Comparison of ENCODE assay signal across 9 mouse cellular contexts in the genomic region with DNA sequence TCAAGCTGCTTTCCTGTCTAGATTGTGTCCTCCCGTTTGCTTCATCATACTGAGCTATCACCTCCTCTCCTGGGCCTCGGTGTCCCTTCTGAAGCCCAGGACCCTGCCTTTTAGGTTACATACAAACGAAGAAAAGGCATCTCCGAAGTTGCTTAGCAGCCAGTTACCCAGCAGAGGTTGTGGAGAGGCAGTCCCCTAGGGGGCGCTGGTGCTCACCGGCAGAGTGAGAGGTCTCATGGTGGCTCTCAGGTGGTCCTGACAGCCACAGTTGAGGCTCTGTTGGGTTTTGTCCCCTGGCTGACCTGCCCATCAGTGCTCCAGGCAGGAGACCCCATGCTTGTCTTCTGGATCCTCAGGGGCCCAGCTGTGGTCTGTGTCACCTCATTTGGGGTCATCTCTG.
A peak's percentile ranks its signal among the peaks of the same experiment; 100 is the strongest.
DNase-seq lines count a peak whose midpoint lies in the region; ATAC-seq and TF ChIP-seq lines count a peak whose summit lies in the region.
"Had no signal": no experiment of that assay in that cellular context is flagged by ENCODE, and none has a peak within 500 bp of the region (broad histone marks: within the 10 kb centered on the region; RNA-seq: fewer than 3 reads in every experiment).

No protein-coding gene starts in this region.

- H3K4me2 ChIP-seq in heart, embryonic 16.5 days (ENCODE audit: low read depth, low read length) = no peak overlapping the region; the same call in 1 of the 2 replicates
- H3K4me2 ChIP-seq in heart, embryonic 12.5 days = no peak overlapping the region
- no peak overlapping the region for H3K4me2 ChIP-seq in intestine, embryonic 15.5 days (replicated peaks)
- peak overlapping the region; percentile 51 for H3K4me2 ChIP-seq in limb, embryonic 13.5 days (replicated peaks)

- ATAC-seq in heart, embryonic 16.5 days (replicated peaks; ENCODE audit: extremely low read depth, insufficient read depth, low FRiP score) = no peak
- no peak for ATAC-seq in heart, embryonic 12.5 days (ENCODE audit: insufficient number of reproducible peaks, low FRiP score)
- peak; percentile 27; the same call in 1 of the 2 replicates for ATAC-seq in intestine, embryonic 15.5 days
- ATAC-seq in limb, embryonic 13.5 days (ENCODE audit: low FRiP score, low read depth) = peak; percentile 22; the same call in 1 of the 2 replicates

- TF ChIP-seq POLR2A in ES-Bruce4 (IDR thresholded peaks at IDR 0.05; ENCODE audit: insufficient read depth, low read length) = no peak

- 0 out of 2 replicates have a peak overlapping the region, but pooled peaks have one; percentile 14 for H3K27ac ChIP-seq in heart, embryonic 16.5 days (ENCODE audit: low read length)
- no peak overlapping the region for H3K27ac ChIP-seq in heart, embryonic 12.5 days (ENCODE audit: poor library complexity, severe bottlenecking)
- no peak overlapping the region for H3K27ac ChIP-seq in ES-Bruce4 (ENCODE audit: insufficient read depth, low read length)
- H3K27ac ChIP-seq in intestine, embryonic 15.5 days = no peak overlapping the region
- H3K27ac ChIP-seq in limb, embryonic 13.5 days = no peak overlapping the region

- H3K4me1 ChIP-seq in heart, embryonic 16.5 days (ENCODE audit: control insufficient read depth, insufficient read depth, low read length) = no peaks in the 10 kb centered on the region
- 0 out of 2 replicates have a peak, but pooled peaks cover 11% of the 10 kb centered on the region for H3K4me1 ChIP-seq in heart, embryonic 12.5 days (replicated peaks)
- H3K4me1 ChIP-seq in ES-Bruce4 (ENCODE audit: control insufficient read depth, insufficient read depth, low read length) = no peaks in the 10 kb centered on the region
- peaks cover 6% of the 10 kb centered on the region; the same call in 1 of the 2 replicates for H3K4me1 ChIP-seq in intestine, embryonic 15.5 days (replicated peaks)
- H3K4me1 ChIP-seq in limb, embryonic 13.5 days = peaks cover 33% of the 10 kb centered on the region
- H3K4me1 ChIP-seq: megakaryocyte, embryonic 14.5 days had no signal

- peaks cover 25% of the 10 kb centered on the region for H3K27me3 ChIP-seq in heart, embryonic 16.5 days (ENCODE audit: control insufficient read depth, insufficient read depth, low read length)
- peaks cover 80% of the 10 kb centered on the region for H3K27me3 ChIP-seq in heart, embryonic 12.5 days (replicated peaks)
- no peaks in the 10 kb centered on the region for H3K27me3 ChIP-seq in ES-Bruce4 (ENCODE audit: control insufficient read depth, insufficient read depth, low read length, poor library complexity, severe bottlenecking)
- peaks cover 6% of the 10 kb centered on the region; the same call in 1 of the 2 replicates for H3K27me3 ChIP-seq in intestine, embryonic 15.5 days (replicated peaks)
- H3K27me3 ChIP-seq in limb, embryonic 13.5 days = peaks cover 8% of the 10 kb centered on the region; the same call in 1 of the 2 replicates

- TF ChIP-seq CTCF in ES-Bruce4 (IDR thresholded peaks at IDR 0.05; ENCODE audit: low read depth, low read length) = peak; percentile 79

- WGBS in heart, embryonic 16.5 days = 9% methylated on average over 6 of the region's 6 CpGs
- WGBS in heart, embryonic 12.5 days = 10% methylated on average over 6 of the region's 6 CpGs
- 15% methylated on average over 6 of the region's 6 CpGs for WGBS in intestine, embryonic 15.5 days
- WGBS in limb, embryonic 13.5 days = 7% methylated on average over 6 of the region's 6 CpGs

- DNase-seq in c-Kit-positive CD71-positive TER-119-positive erythroid progenitor cells, embryonic 14.5 days (ENCODE audit: low spot score) = peak; percentile 20
- peak; percentile 76 for DNase-seq in right cerebral cortex, postnatal 14 days
- DNase-seq in yolk sac, embryonic 10.5 days (ENCODE audit: low spot score) = no peak

- H3K9me3 ChIP-seq in heart, embryonic 16.5 days (replicated peaks; ENCODE audit: control insufficient read depth, low read length) = no peaks in the 10 kb centered on the region
- H3K9me3 ChIP-seq in heart, embryonic 12.5 days (replicated peaks) = no peaks in the 10 kb centered on the region
- H3K9me3 ChIP-seq in ES-Bruce4 (replicated peaks; ENCODE audit: control insufficient read depth, insufficient read depth, low read length, poor library complexity, severe bottlenecking) = no peaks in the 10 kb centered on the region
- H3K9me3 ChIP-seq in intestine, embryonic 15.5 days = no peaks in the 10 kb centered on the region
- H3K9me3 ChIP-seq in limb, embryonic 13.5 days = no peaks in the 10 kb centered on the region
- H3K9me3 ChIP-seq: megakaryocyte, embryonic 14.5 days had no signal

- H3K36me3 ChIP-seq in heart, embryonic 16.5 days (ENCODE audit: control insufficient read depth, insufficient read depth) = no peaks in the 10 kb centered on the region
- no peaks in the 10 kb centered on the region for H3K36me3 ChIP-seq in heart, embryonic 12.5 days
- no peaks in the 10 kb centered on the region for H3K36me3 ChIP-seq in ES-Bruce4 (ENCODE audit: control insufficient read depth, insufficient read depth, low read length, poor library complexity, severe bottlenecking)
- no peaks in the 10 kb centered on the region for H3K36me3 ChIP-seq in intestine, embryonic 15.5 days
- peaks cover 10% of the 10 kb centered on the region for H3K36me3 ChIP-seq in limb, embryonic 13.5 days

- H3K4me3 ChIP-seq in heart, embryonic 16.5 days (ENCODE audit: low read length) = no peak overlapping the region
- H3K4me3 ChIP-seq in heart, embryonic 12.5 days = no peak overlapping the region
- no peak overlapping the region for H3K4me3 ChIP-seq in ES-Bruce4 (ENCODE audit: low read depth, low read length)
- H3K4me3 ChIP-seq in intestine, embryonic 15.5 days (replicated peaks) = no peak overlapping the region
- peak overlapping the region; percentile 12 for H3K4me3 ChIP-seq in limb, embryonic 13.5 days
- H3K4me3 ChIP-seq: megakaryocyte, embryonic 14.5 days had no signal

- TF ChIP-seq EP300 in ES-Bruce4 (IDR thresholded peaks at IDR 0.05; ENCODE audit: insufficient read depth, low read depth, low read length) = no peak

- H3K9ac ChIP-seq in heart, embryonic 16.5 days (ENCODE audit: low read length) = no peak overlapping the region
- no peak overlapping the region for H3K9ac ChIP-seq in heart, embryonic 12.5 days
- no peak overlapping the region for H3K9ac ChIP-seq in ES-Bruce4 (ENCODE audit: low read depth, poor library complexity, severe bottlenecking)
- no peak overlapping the region for H3K9ac ChIP-seq in intestine, embryonic 15.5 days
- H3K9ac ChIP-seq in limb, embryonic 13.5 days = no peak overlapping the region

Comparison
In these comparisons a context has a peak if more than half of its experiments do, and no peak if none do; other contexts are left out.
1. ATAC-seq: peak in intestine, embryonic 15.5 days (single experiment) and limb, embryonic 13.5 days (single experiment); none in heart, embryonic 16.5 days (single experiment) and heart, embryonic 12.5 days (single experiment).